Mouse (Mus musculus) T-helper 1 cell (primary cell): ENCODE data around the gene Gm28038.

Experiments used
- in situ Hi-C: fragments of 300-600 bp; cut with MboI, MseI; formaldehyde crosslinking; loops from one replicate; pipeline ENCODE4 v1.15.1; 2025; ENCODE audit warnings: high pct_unique_total_duplicates

Gene Gm28038

DNA sequence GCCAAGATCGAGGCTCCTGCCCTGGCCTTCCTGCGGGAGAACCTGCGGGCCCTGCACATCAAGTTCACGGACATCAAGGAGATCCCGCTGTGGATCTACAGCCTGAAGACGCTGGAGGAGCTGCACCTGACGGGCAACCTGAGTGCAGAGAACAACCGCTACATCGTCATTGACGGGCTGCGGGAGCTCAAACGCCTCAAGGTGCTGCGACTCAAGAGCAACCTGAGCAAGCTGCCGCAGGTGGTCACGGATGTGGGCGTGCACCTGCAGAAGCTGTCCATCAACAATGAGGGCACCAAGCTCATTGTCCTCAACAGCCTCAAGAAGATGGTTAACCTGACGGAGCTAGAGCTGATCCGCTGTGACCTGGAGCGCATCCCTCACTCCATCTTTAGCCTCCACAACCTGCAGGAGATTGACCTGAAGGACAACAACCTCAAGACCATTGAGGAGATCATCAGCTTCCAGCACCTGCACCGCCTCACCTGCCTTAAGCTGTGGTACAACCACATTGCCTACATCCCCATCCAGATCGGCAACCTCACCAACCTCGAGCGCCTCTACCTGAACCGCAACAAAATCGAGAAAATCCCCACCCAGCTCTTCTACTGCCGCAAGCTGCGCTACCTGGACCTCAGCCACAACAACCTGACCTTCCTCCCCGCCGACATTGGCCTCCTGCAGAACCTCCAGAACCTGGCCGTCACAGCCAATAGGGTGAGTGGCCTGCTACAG lies 24.1 kb upstream of the Gm28038 start:
- in situ Hi-C loops: no loop called here

DNA sequence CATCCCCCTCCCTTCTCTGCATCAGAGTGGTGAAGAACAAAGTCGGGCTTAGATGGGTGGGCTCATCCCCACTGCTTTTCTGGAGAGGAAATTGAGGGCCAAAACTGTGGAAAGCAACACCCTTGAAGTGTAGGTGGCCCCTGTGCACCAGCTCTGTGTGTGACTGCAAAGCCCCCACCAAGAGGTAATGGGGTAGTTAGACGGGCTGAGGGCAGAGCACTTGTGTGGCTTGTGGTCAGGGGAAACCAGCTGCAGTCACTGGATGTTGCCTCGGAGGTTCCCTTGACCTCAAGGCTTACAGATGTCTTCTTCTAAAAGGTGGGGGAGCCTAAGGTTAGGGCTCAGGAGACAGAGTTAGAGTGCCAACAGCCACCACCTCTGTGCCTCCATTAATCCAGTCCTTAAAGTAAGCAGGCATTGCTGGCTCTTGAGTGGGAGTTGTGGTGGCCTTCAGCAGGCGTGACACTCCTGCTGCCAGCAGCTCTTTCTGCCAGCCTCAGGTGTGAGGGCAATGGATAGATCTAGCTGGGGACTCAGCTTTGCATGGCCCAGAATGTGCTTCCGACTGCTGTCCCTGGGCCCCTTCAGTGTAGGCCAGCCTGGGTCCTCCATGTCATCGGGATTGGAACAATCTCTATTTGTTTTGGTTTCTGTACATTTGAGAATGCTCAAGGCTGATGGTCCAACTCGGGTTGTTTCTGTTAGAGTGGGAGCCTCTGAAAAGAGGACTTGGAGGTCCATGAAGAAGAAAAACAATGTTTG lies 23.0 kb upstream of the Gm28038 start:
- in situ Hi-C loops: no loop called here

DNA sequence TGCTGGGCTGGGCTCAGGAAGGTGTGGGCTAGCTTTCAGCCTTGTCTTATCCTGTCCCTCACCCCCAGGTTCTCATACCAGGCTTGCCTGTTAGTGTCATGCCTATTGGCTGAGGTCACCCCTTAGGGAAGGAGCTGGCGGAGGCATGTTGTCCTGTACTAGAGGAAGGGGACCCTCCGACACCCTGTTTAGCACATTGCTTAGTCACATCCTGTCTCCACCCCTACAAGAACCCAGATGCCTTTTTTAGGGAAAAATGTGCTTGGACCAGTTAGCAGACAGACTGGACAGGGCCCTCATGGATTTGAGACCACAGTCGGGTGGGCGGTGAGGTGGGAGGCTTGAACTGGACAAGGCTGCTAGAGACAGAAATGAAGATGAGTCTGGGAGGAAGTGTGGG lies 22.2 kb upstream of the Gm28038 start:
- in situ Hi-C loops: no loop called here

DNA sequence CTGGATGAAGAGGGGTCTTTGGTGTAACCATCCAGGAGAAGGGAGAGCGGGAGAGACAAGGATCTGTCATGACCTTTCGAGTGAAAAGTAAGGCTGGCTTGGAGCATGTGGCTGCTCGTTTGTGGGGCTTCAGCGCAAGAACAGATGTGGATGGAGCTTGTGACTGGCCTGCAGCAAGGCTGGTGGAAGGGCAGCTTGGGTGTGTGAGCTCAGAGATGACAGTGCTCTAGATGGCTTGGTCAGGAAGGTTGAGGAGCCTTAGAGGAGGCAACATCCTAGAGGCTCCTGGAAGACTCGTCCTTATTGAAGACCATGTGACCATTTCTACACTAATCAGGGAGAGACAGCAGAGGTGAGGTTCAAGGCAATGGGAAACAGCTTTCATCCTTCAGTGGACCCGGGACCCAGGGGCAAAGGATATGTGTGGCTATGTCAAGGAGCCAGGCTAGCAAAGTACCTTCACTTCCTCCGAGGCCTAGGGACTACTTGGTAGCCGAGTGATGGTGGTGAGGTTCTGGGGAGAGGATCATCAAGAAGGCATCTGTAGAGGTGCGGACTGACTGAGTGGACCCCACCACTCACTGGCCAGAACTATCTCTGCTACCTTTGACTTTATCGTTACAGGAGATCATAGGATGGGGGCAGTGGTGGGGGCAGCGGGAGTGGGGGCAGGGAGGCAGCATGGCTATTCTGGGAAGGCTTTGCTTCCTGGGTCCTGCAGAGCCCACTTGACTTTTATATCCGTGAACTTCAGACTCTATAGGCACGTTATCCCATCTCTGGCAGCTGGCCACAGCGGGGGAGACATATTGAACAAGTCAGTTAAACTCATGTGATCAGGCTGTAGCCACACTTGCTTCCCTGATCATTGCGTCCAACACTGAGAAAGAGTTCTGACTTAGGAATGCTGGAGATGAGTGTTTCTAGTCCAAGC lies 21.4 kb upstream of the Gm28038 start:
- in situ Hi-C loops: no loop called here

GRCm38 (mm10) chr2:30261064-30261736 lies 19.6 kb upstream of the Gm28038 start:
- in situ Hi-C loops: no loop called here

GRCm38 (mm10) chr2:30261921-30262839 lies 18.7 kb upstream of the Gm28038 start:
- in situ Hi-C loops: no loop called here

GRCm38 (mm10) chr2:30262840-30263441 lies 17.9 kb upstream of the Gm28038 start:
- in situ Hi-C loops: no loop called here

DNA sequence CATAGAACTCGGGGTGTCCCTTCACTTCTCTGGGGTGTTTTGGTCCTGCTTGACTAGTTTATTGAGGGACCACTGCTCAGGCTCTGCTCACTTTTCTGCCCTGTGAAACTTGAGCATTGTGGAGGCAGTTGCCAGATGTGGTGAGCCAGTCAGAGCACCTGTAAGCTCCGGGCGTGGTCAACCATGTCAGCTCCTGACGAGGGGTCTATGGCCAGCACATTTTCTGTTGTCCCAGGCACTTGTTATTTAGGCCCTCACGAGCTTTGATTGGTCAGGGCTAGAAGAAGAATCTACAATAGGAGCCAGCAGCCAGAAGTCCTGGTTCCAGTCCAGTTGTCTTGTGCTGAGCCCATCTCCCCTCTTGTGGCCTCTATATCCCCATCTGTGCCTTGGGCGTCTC lies 17.0 kb upstream of the Gm28038 start:
- in situ Hi-C loops: no loop called here

DNA sequence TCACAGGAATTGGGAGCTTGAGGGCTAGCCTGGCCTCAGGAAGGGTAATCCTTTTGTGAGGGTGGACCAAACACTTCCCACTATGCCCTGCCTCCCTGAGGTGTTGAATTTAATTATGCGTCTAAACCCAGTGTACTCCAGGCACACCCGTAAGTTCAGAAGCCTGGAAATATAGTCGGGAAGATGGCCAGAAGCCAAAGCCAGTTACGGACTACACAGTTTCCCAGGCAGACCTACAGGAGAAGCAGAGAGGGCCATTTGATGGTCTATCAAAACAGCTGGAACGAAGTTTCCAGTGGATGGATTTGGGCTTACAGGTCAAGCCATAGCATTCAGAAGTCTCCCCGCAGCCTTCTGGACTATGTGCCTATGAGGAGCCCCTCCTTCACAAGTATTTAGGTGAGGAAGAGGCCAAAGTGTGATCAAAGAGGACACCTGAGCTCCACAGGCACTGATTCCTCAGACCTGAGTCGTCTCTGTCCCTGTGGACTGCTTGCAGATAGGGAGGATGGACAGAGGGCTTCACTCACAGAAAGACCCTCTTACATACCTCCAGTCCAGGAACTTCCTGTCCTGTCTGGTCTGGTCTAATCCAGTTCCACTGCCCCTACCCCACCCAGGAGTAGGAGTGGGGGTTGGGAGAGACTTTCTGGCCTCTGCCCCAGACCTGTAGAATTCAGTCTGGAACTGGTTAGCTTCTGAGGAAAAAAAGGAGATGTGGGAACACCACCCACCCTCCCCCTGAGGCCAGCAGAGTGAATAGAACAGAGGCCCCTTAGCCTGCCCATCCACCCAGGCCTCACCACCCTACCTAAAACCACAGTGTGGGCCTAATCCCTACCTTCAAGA lies 15.9 kb upstream of the Gm28038 start:
- in situ Hi-C loops: loop anchor here (5.0 kb wide), 1 partner anchor 78 kb away; no protein-coding TSS in a partner anchor

DNA sequence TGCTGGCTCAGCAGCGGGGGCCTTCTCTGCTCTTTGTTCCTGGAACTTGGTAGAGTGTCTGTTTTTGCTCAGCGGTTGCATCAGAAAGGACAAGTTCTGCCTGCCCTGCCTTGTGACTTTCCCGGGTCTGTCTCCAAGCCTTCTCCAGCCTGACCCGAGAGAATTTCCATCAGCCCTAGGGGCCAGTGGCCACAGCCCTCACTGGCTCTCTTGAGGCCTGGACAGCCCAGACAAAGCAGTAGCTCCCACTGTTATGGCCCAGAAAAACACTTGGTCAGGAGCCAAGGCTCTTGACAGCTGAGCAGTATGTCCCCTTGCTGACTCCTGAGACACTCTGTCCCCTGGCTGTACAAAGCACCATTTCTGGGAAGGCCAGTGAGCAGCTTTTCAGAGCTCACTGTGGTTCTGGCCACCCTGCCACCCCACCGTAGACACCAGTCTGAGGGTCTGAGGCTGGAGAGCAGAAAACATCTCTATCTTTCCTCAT lies 15.0 kb upstream of the Gm28038 start, which contains the start of gene Phyhd1:
Gene Phyhd1, plus strand, starts transcription at position 437 of the 487 bp plus-strand sequence.
- in situ Hi-C loops: loop anchor here (5.0 kb wide), 1 partner anchor 79 kb away; no protein-coding TSS in a partner anchor

DNA sequence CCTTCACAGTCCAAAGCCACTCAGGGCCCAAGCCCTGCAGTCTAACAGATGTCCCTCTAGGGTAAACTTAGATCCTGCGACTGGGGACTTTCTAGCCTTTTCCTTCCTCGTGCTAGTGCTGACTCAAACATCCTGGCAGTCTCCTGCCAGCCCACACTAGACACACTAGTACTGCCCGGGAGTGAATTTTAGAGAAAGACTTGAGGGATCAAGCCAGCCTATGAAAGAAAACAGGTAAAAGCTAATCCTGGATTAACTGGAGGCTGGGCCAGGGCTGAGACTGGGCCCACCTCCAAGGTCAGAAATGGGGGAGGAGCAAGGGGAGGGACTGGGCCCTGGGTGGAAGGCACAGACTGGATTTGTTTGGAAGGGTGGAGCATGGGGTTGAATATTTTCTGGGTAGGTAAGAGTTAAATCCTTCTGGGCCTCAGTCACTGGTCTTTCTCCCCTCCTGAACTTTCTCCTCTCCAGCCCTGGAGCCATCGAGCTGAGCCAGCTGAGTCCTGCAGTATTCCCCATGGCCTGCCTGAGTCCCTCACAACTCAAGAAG lies 14.4 kb upstream of the Gm28038 start:
- in situ Hi-C loops: loop anchor here (5.0 kb wide), 1 partner anchor 79 kb away; no protein-coding TSS in a partner anchor

- in situ Hi-C loops: loop anchor here (5.0 kb wide), 1 partner anchor 80 kb away; no protein-coding TSS in a partner anchor
Observed at GRCm38 (mm10) chr2:30267466-30267865, 13.4 kb upstream of the Gm28038 start.

GRCm38 (mm10) chr2:30268371-30268770 lies 12.5 kb upstream of the Gm28038 start:
- in situ Hi-C loops: loop anchor here (5.0 kb wide), 1 partner anchor 81 kb away; no protein-coding TSS in a partner anchor

- in situ Hi-C loops: loop anchor here (5.0 kb wide), 1 partner anchor 82 kb away; no protein-coding TSS in a partner anchor
Observed at GRCm38 (mm10) chr2:30269241-30269990, 11.4 kb upstream of the Gm28038 start.

DNA sequence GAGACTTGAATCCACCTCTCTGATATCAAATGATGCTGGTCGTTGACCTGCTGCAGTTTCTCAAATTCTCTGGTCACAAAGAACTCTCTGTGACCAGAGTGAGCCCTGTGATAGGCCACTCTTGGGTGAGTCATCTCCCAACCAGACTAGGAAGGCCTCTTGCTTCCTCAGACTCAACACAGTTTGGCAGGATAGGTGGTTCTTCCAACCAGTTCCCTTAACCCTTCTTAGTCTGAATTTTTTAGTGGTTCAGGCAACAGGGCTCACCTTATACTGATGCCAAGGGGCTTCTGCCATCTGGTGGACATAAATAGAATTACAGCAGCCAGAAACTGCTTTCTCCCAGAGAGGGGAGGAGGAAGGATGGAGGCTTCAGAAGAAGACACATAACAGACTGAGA lies 10.7 kb upstream of the Gm28038 start:
- in situ Hi-C loops: no loop called here

DNA sequence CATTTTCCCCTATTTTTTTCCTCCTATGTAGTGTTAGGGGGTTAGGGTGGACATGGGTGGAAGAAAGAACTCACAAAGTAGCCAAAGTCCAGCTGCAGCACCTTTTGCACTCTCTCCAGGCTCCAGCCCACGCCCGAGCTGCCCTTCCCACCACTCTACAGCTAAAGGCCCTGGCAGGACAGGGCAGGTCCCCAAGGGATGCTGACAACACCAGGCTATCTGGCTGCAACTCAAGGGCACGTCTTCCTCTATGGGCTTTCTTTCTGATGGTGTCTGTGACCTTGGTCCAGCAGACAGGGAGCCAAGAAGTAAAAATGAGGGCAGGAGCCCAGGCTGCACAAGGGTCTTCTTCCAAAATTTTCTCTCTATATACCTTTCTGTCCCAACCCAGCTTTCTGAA lies 808 bp downstream of the Gm28038 start:
- in situ Hi-C loops: loop anchor here (5.0 kb wide), 1 partner anchor 39 kb away; the partner anchor contains the start of gene Gm28035

GRCm38 (mm10) chr2:30283193-30283592 lies 2.4 kb downstream of the Gm28038 start:
- in situ Hi-C loops: loop anchor here (5.0 kb wide), 1 partner anchor 41 kb away; the partner anchor contains the start of gene Gm28035
